ENCODE assay signal across 9 mouse cellular contexts in the genomic region with DNA sequence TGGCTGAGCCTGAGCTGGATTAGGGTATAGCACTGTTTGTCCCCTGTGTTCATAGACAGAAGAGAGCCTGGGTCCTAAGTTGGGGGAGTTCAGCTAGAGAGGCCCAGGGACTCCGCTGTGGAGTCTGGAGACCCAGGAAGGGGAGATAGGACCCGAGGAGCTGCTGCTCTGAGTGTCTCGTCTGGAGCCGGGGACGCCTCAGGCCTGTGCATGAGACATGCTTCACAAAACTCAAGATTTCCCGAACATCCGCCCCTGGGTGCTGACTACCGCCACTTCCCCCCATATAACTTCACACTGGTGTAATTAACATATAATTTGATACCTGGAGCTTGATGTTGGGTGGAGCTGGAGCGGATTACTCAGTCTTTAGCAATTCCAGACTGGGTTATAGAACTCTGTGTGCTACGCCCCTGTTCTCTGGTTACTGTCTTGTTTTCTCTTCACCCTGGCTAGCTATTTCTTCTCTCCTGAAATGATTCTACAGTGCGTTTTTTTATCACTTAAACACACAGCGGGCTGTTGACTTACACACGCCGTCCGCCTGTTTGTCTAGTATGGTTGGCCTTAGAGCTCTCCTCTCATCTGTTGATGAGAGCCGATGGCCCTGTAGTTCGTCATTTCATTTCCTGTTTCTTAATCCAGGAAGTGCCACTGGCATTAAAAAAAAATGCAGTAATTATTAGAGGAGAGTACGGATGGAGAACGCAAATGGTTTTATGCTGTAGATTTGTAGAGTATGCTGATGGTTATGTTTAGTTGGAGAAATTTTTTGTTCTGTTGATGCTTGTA.
DNase-seq lines count a peak whose midpoint lies in the region; ATAC-seq and TF ChIP-seq lines count a peak whose summit lies in the region.
"Had no signal": no experiment of that assay in that cellular context is flagged by ENCODE, and none has a peak within 500 bp of the region (broad histone marks: within the 10 kb centered on the region; RNA-seq: fewer than 3 reads in every experiment).

No protein-coding gene starts in this region.

- TF ChIP-seq POLR2A in liver, adult 2 months (IDR thresholded peaks at IDR 0.05; ENCODE audit: extremely low read depth, insufficient read depth, low read length), result no peak
- TF ChIP-seq POLR2A in embryonic fibroblast, embryonic 13.5 days (IDR thresholded peaks at IDR 0.05; ENCODE audit: low read depth, low read length), result no peak

- DNase-seq in liver, adult 2 months (ENCODE audit: extremely low read depth, low read depth, low spot score), result peak; percentile 42
- DNase-seq in liver, embryonic 11.5 days (ENCODE audit: low spot score), result no peak
- DNase-seq in R1 (ENCODE audit: low read depth, low spot score), result peak; percentile 22
- no peak for DNase-seq in embryo, embryonic 11 days
- DNase-seq in layer of hippocampus, postnatal 36 days, result no peak

- H3K4me1 ChIP-seq in liver, adult 2 months (ENCODE audit: control insufficient read depth, insufficient read depth, low read length), result peaks cover 29% of the 10 kb centered on the region
- H3K4me1 ChIP-seq in liver, embryonic 11.5 days (replicated peaks; ENCODE audit: control insufficient read depth, insufficient read depth, low read length), result peaks cover 45% of the 10 kb centered on the region
- peaks cover 14% of the 10 kb centered on the region for H3K4me1 ChIP-seq in embryonic fibroblast, embryonic 13.5 days (ENCODE audit: control insufficient read depth, insufficient read depth, low read length)

- H3K27ac ChIP-seq in liver, adult 2 months (replicated peaks; ENCODE audit: insufficient read depth, low read depth, low read length), result peak overlapping the region; percentile 9; the same call in 1 of the 2 replicates
- H3K27ac ChIP-seq in liver, embryonic 11.5 days (ENCODE audit: low read depth, low read length), result no peak overlapping the region
- H3K27ac ChIP-seq in embryonic fibroblast, embryonic 13.5 days (ENCODE audit: insufficient read depth, low read length), result peak overlapping the region; percentile 82
- H3K27ac ChIP-seq: layer of hippocampus, adult 2 months; liver, embryonic 14.5 days had no signal

- ATAC-seq in liver, embryonic 11.5 days (replicated peaks; ENCODE audit: low FRiP score), result no peak
- ATAC-seq in megakaryocyte, adult 5-6 weeks (ENCODE audit: poor library complexity, severe bottlenecking), result peak; percentile 87

- H3K9me3 ChIP-seq in liver, embryonic 11.5 days (ENCODE audit: control insufficient read depth, low read length), result no peaks in the 10 kb centered on the region

- no peak for TF ChIP-seq CTCF in liver, adult 2 months (IDR thresholded peaks at IDR 0.05; ENCODE audit: low read depth, low read length)
- no peak for TF ChIP-seq CTCF in embryonic fibroblast, embryonic 13.5 days (IDR thresholded peaks at IDR 0.05; ENCODE audit: borderline replicate concordance, insufficient read depth, low read length)

- peaks cover 24% of the 10 kb centered on the region; the same call in 1 of the 2 replicates for H3K79me2 ChIP-seq in liver, adult 2 months (ENCODE audit: control insufficient read depth, insufficient read depth, low read length)

- no peaks in the 10 kb centered on the region for H3K36me3 ChIP-seq in liver, adult 2 months (ENCODE audit: control insufficient read depth, insufficient read depth, low read length)
- H3K36me3 ChIP-seq in liver, embryonic 11.5 days (ENCODE audit: control insufficient read depth, insufficient read depth, low read length), result no peaks in the 10 kb centered on the region

- no peaks in the 10 kb centered on the region for H3K27me3 ChIP-seq in liver, adult 2 months (ENCODE audit: control insufficient read depth, insufficient read depth, low read length)
- no peaks in the 10 kb centered on the region for H3K27me3 ChIP-seq in liver, embryonic 11.5 days (replicated peaks; ENCODE audit: control insufficient read depth, insufficient read depth, low read length)

- no peak overlapping the region for H3K9ac ChIP-seq in liver, adult 2 months (ENCODE audit: low read depth, low read length)
- H3K9ac ChIP-seq in liver, embryonic 11.5 days (ENCODE audit: low read depth, low read length), result no peak overlapping the region
- H3K9ac ChIP-seq: liver, embryonic 14.5 days had no signal

- H3K4me2 ChIP-seq in liver, embryonic 11.5 days, result no peak overlapping the region

- no peak overlapping the region for H3K4me3 ChIP-seq in liver, adult 2 months (ENCODE audit: insufficient read depth, low read depth, low read length)
- H3K4me3 ChIP-seq in liver, embryonic 11.5 days (ENCODE audit: low read depth, low read length), result no peak overlapping the region
- no peak overlapping the region for H3K4me3 ChIP-seq in embryonic fibroblast, embryonic 13.5 days (ENCODE audit: insufficient read depth, low read length)
- H3K4me3 ChIP-seq: layer of hippocampus, adult 2 months had no signal

- WGBS in liver, adult 2 months, result 42% methylated on average over 19 of the region's 19 CpGs
- WGBS in liver, embryonic 11.5 days, result 63% methylated on average over 19 of the region's 19 CpGs

Comparison
In these comparisons a context has a peak if more than half of its experiments do, and no peak if none do; other contexts are left out.
1. DNase-seq: peak in liver, adult 2 months (single experiment) and R1 (single experiment); none in liver, embryonic 11.5 days (single experiment), embryo, embryonic 11 days (single experiment) and layer of hippocampus, postnatal 36 days (0 of 2).